Mouse (Mus musculus) stomach, postnatal 0 days (tissue): ENCODE measurements around the gene Eif3d. TPM values are rescaled to one million over a fixed set of nuclear protein-coding genes. Genes with fewer than 3 reads are reported as not detected.

Experiments used
- ATAC-seq: fragments of 200-750 bp; cut with Nextera tagmentation; 2 replicates; pipeline ENCODE4 v1.8.0; 2017; ENCODE audit not compliant: low FRiP score, low TSS enrichment
- DNase-seq: peaks from one replicate; pipeline ENCODE4 v3.0.0-alpha.2; 2016; ENCODE audit warnings: low spot score
- H3K27ac ChIP-seq: fragments of 300-500 bp; sonication (generic); replicated peaks from 2 replicates; pipeline ENCODE4 v1.5.1; 2014; ENCODE audit warnings: mild to moderate bottlenecking, control low read depth
- H3K27me3 ChIP-seq: fragments of 300-500 bp; sonication (generic); 2 replicates; pipeline ENCODE4 v1.6.1; 2014; ENCODE audit warnings: low read length; ENCODE audit not compliant: control insufficient read depth, insufficient read depth
- H3K36me3 ChIP-seq: fragments of 300-500 bp; sonication (generic); 2 replicates; pipeline ENCODE4 v1.6.1; 2014; ENCODE audit warnings: low read length, mixed read lengths; ENCODE audit not compliant: control insufficient read depth, insufficient read depth
- H3K4me1 ChIP-seq: fragments of 300-500 bp; sonication (generic); replicated peaks from 2 replicates; pipeline ENCODE4 v1.6.1; 2014; ENCODE audit warnings: antibody characterized with exemption; ENCODE audit not compliant: control insufficient read depth, insufficient read depth
- H3K4me2 ChIP-seq: fragments of 300-500 bp; sonication (generic); replicated peaks from 2 replicates; pipeline ENCODE4 v1.6.1; 2014; ENCODE audit warnings: low read depth, mild to moderate bottlenecking, control low read depth, moderate library complexity
- H3K4me3 ChIP-seq: fragments of 300-500 bp; sonication (generic); 2 replicates; pipeline ENCODE4 v1.5.1; 2014; ENCODE audit warnings: low read depth, low read length, control low read depth
- H3K9ac ChIP-seq: fragments of 300-500 bp; sonication (generic); 2 replicates; pipeline ENCODE4 v1.6.1; 2014; ENCODE audit warnings: mild to moderate bottlenecking, low read length, control low read depth, mixed read lengths
- H3K9me3 ChIP-seq: fragments of 300-500 bp; sonication (generic); 2 replicates; pipeline ENCODE4 v1.6.1; 2016; ENCODE audit warnings: low read length; ENCODE audit not compliant: control insufficient read depth
- CTCF ChIP-seq: IDR thresholded peaks from 2 replicates; pipeline ENCODE4 v1.5.1; 2016; ENCODE audit warnings: antibody characterized with exemption, low read depth, mild to moderate bottlenecking, moderate library complexity
- EP300 ChIP-seq: optimal IDR thresholded peaks from 2 replicates; pipeline ENCODE3; 2016; ENCODE audit warnings: antibody characterized with exemption
- WGBS: fragments of 180-500 bp; shearing (Covaris S2); extraction: QIAGEN DNeasy Blood & Tissue Kit; methylation state at CpG from one replicate; pipeline ENCODE4 v1.1.7; 2014; 5-methylcytosine and 5-hydroxymethylcytosine counted together
- polyA plus RNA-seq: library from polyadenylated mRNA; unstranded; fragments of >200 nt; fragmentation: Nextera tagmentation; extraction: Ambion mirVana; gene quantifications from 2 replicates; pipeline ENCODE4 v1.2.1, GENCODE M21; 2015

The Eif3d gene
- polyA plus RNA-seq, 1 experiment from 2014 or later, result 106 TPM

DNA sequence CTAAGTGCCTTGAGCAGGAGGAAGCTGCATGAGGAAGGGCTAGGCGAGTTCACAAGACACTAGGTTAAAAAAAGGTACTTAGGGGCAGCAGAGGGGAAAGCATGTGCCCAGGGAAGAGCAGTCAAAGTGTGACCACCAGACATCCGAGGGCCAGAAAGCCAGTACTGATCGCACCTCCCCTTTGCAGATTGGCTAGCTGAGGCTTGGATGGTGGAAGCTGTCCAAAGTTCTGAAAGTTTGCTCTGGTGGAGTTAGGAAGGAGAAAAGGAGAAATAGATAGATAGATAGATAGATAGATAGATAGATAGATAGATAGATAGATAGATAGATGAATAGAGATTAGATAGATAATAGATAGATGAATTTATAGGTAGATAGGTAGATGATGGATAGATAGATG, 12.8 kb upstream of the Eif3d start:
- Histone ChIP-seq H3K36me3 (no peaks in the 10 kb centered on the region), H3K4me2 (no peak overlapping the region), H3K4me1 (no peaks in the 10 kb centered on the region), H3K9me3 (no peaks in the 10 kb centered on the region), H3K9ac (no peak overlapping the region), H3K4me3 (no peak overlapping the region), H3K27me3 (no peaks in the 10 kb centered on the region), H3K27ac (no peak overlapping the region)
- no peak for TF ChIP-seq CTCF
- no peak for TF ChIP-seq EP300
- no peak for ATAC-seq
- 19% methylated on average over 3 of the region's 3 CpGs for WGBS
- no peak for DNase-seq

GRCm38 (mm10) chr15:77982195-77982939, 11.8 kb upstream of the Eif3d start:
- Histone ChIP-seq H3K9me3 (no peaks in the 10 kb centered on the region), H3K4me2 (no peak overlapping the region), H3K27ac (no peak overlapping the region), H3K4me3 (no peak overlapping the region), H3K9ac (no peak overlapping the region), H3K36me3 (no peaks in the 10 kb centered on the region), H3K27me3 (no peaks in the 10 kb centered on the region), H3K4me1 (no peaks in the 10 kb centered on the region)
- TF ChIP-seq CTCF (peak; percentile 84), EP300 (no peak)
- DNase-seq, result peak; percentile 71
- 27% methylated on average over 18 of the region's 18 CpGs for WGBS
- peak; percentile 52 for ATAC-seq

DNA sequence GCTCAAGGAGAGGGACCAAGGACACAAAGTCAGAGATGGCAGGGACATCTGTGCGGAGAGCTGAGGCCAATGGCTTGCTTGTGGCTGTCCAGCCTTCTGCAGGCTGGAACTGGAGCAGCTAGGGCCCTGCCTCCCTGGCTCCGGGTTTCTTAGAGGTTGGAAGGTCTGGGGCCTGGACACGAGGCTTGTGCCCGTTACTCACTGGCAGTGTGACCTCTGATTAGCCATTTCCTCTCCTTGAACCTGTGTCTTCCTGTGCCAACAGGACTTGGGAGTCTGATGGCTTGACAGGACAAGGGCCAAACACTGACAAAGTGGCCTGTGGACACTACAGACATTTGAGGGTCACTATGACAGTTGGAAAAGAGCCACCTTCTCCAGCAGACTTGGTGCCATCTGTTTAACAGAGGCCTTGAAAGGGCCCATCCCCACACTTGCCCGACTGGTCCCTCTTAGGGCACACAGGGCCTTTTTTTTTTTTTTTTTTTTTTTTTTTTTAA, 10.6 kb upstream of the Eif3d start:
- Histone ChIP-seq H3K36me3 (no peaks in the 10 kb centered on the region), H3K27me3 (no peaks in the 10 kb centered on the region), H3K4me3 (no peak overlapping the region), H3K4me1 (no peaks in the 10 kb centered on the region), H3K9ac (no peak overlapping the region), H3K4me2 (no peak overlapping the region), H3K9me3 (no peaks in the 10 kb centered on the region), H3K27ac (no peak overlapping the region)
- no peak for ATAC-seq
- 61% methylated on average over 5 of the region's 5 CpGs for WGBS
- no peak for DNase-seq
- no peak for TF ChIP-seq EP300
- no peak for TF ChIP-seq CTCF

GRCm38 (mm10) chr15:77979427-77979865, 8.8 kb upstream of the Eif3d start:
- Histone ChIP-seq H3K27ac (no peak overlapping the region), H3K4me1 (no peaks in the 10 kb centered on the region), H3K36me3 (no peaks in the 10 kb centered on the region), H3K9ac (no peak overlapping the region), H3K9me3 (no peaks in the 10 kb centered on the region), H3K4me2 (no peak overlapping the region), H3K27me3 (no peaks in the 10 kb centered on the region), H3K4me3 (no peak overlapping the region)
- TF ChIP-seq EP300, result no peak
- TF ChIP-seq CTCF, result no peak
- DNase-seq (no peak), ATAC-seq (no peak)
- WGBS, result 85% methylated on average over 10 of the region's 10 CpGs

- Histone ChIP-seq H3K4me3 (no peak overlapping the region), H3K4me2 (no peak overlapping the region), H3K27me3 (no peaks in the 10 kb centered on the region), H3K9ac (no peak overlapping the region), H3K36me3 (no peaks in the 10 kb centered on the region), H3K9me3 (no peaks in the 10 kb centered on the region), H3K4me1 (no peaks in the 10 kb centered on the region), H3K27ac (no peak overlapping the region)
- DNase-seq (no peak), ATAC-seq (no peak)
- no peak for TF ChIP-seq EP300
- no peak for TF ChIP-seq CTCF
- WGBS, result 71% methylated on average over 3 of the region's 3 CpGs
Measured at GRCm38 (mm10) chr15:77977663-77978062, 7.0 kb upstream of the Eif3d start.

DNA sequence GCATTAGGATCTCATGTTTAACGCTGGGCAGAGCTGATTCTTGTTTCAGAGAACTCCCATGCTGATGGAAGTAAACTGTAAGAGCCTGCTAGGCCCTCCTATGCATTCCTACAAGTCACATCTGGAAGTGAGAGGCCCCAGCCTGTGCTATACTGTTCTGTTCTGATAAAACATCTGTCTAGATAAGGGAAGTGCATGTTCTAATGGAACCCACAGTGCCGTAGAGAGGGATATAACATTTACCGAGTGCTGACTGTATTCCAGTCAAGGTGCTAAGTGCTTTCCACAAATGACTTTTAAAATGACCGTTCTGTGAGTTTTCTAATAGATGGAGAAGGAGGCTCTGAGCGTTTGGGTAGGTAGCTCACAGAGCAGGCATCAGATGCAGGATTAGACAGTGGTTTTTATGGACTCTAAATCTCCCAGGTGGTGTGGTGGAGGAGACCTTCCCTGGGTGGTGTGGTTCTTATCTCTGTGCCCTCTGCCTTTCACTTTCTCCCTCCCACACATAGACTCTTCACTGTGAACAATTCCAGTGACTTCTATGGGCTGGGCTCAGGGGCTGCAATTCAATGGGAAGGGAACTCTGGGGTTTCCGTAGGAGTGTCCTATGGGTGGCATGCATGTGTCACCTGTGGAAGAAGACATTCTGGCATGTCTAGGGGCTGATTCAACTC, 3.7 kb upstream of the Eif3d start:
- WGBS, result 65% methylated on average over 6 of the region's 6 CpGs

More for the DNA sequence above, 3.7 kb upstream of the Eif3d start:
- H3K9ac ChIP-seq, result no peak overlapping the region
- DNase-seq, result no peak
- H3K27ac ChIP-seq, result no peak overlapping the region
- peaks cover 2% of the 10 kb centered on the region for H3K4me1 ChIP-seq
- H3K36me3 ChIP-seq, result no peaks in the 10 kb centered on the region
- no peak overlapping the region for H3K4me2 ChIP-seq
- H3K4me3 ChIP-seq, result no peak overlapping the region
- no peaks in the 10 kb centered on the region for H3K9me3 ChIP-seq
- TF ChIP-seq CTCF (no peak), EP300 (no peak)
- no peak for ATAC-seq
- H3K27me3 ChIP-seq, result no peaks in the 10 kb centered on the region
